Mouse (Mus musculus) ES-Bruce4 (cell line): Measurements from ENCODE around the gene Ptprs. TPM values are rescaled to one million over a fixed set of nuclear protein-coding genes. Genes with fewer than 3 reads are reported as not detected.
A peak's percentile ranks its signal among the peaks of the same experiment; 100 is the strongest.

Source experiments
- H3K27ac ChIP-seq: 2 replicates; pipeline ENCODE4 v1.5.1; 2012; ENCODE audit warnings: low read length, inconsistent platforms; ENCODE audit not compliant: insufficient read depth
- H3K27me3 ChIP-seq: 2 replicates; pipeline ENCODE4 v1.6.1; 2012; ENCODE audit warnings: mild to moderate bottlenecking, low read length, inconsistent platforms; ENCODE audit not compliant: control insufficient read depth, poor library complexity, insufficient read depth, severe bottlenecking
- H3K36me3 ChIP-seq: 2 replicates; pipeline ENCODE4 v1.6.1; 2012; ENCODE audit warnings: inconsistent platforms, mild to moderate bottlenecking, low read length, moderate library complexity; ENCODE audit not compliant: control insufficient read depth, poor library complexity, insufficient read depth, severe bottlenecking
- H3K4me1 ChIP-seq: one replicate; pipeline ENCODE4 v1.8.1; 2011; ENCODE audit warnings: low read length; ENCODE audit not compliant: control insufficient read depth, insufficient read depth
- H3K4me3 ChIP-seq: 2 replicates; pipeline ENCODE4 v1.5.1; 2011; ENCODE audit warnings: low read depth, mild to moderate bottlenecking, low read length
- H3K9ac ChIP-seq: 2 replicates; pipeline ENCODE4 v1.6.1; 2012; ENCODE audit warnings: low read depth, mild to moderate bottlenecking, inconsistent platforms; ENCODE audit not compliant: poor library complexity, severe bottlenecking
- H3K9me3 ChIP-seq: replicated peaks from 2 replicates; pipeline ENCODE4 v1.6.1; 2012; ENCODE audit warnings: mild to moderate bottlenecking, low read length, inconsistent platforms; ENCODE audit not compliant: control insufficient read depth, poor library complexity, insufficient read depth, severe bottlenecking
- CTCF ChIP-seq: IDR thresholded peaks from one replicate; pipeline ENCODE4 v1.8.1; 2011; ENCODE audit warnings: low read depth, low read length
- EP300 ChIP-seq: IDR thresholded peaks from 2 replicates; pipeline ENCODE4 v1.6.1; 2011; ENCODE audit warnings: low read depth, low read length; ENCODE audit not compliant: insufficient read depth
- POLR2A ChIP-seq: IDR thresholded peaks from one replicate; pipeline ENCODE4 v1.8.1; 2011; ENCODE audit warnings: low read length; ENCODE audit not compliant: insufficient read depth
- polyA plus RNA-seq: library from polyadenylated mRNA; stranded (reverse); fragments of >200 nt; gene quantifications from 2 replicates; pipeline ENCODE4 v1.2.4, GENCODE M21; 2011; ENCODE audit warnings: low read depth; ENCODE audit not compliant: missing spikeins, insufficient read depth, insufficient read length

Gene Ptprs
- polyA plus RNA-seq, 1 experiment = 159 TPM

- H3K27ac ChIP-seq = no peak overlapping the region
- no peaks in the 10 kb centered on the region for H3K9me3 ChIP-seq
- H3K9ac ChIP-seq = no peak overlapping the region
- H3K4me3 ChIP-seq = peak overlapping the region; percentile 62
- H3K36me3 ChIP-seq = no peaks in the 10 kb centered on the region
- H3K4me1 ChIP-seq = peaks cover 2% of the 10 kb centered on the region
- no peak for TF ChIP-seq CTCF
- no peaks in the 10 kb centered on the region for H3K27me3 ChIP-seq
These were observed 13.3 kb downstream of the Ptprs start for GRCm38 (mm10) chr17:56462835-56463455.

GRCm38 (mm10) chr17:56461771-56462743, 14.2 kb downstream of the Ptprs start:
- peak overlapping the region; percentile 50 for H3K9ac ChIP-seq
- H3K4me1 ChIP-seq = no peaks in the 10 kb centered on the region
- peak overlapping the region; percentile 71 for H3K4me3 ChIP-seq
- no peak overlapping the region for H3K27ac ChIP-seq
- H3K27me3 ChIP-seq = no peaks in the 10 kb centered on the region
- no peak for TF ChIP-seq CTCF
- TF ChIP-seq EP300 = no peak
- TF ChIP-seq POLR2A = no peak
- H3K9me3 ChIP-seq = no peaks in the 10 kb centered on the region
- H3K36me3 ChIP-seq = no peaks in the 10 kb centered on the region

- Histone ChIP-seq H3K27me3 (no peaks in the 10 kb centered on the region), H3K36me3 (no peaks in the 10 kb centered on the region), H3K9me3 (no peaks in the 10 kb centered on the region), H3K4me3 (no peak overlapping the region; the same call in 1 of the 2 replicates), H3K27ac (no peak overlapping the region), H3K4me1 (no peaks in the 10 kb centered on the region), H3K9ac (no peak overlapping the region)
- TF ChIP-seq EP300 = no peak
- no peak for TF ChIP-seq CTCF
- no peak for TF ChIP-seq POLR2A
These were observed 15.4 kb downstream of the Ptprs start for GRCm38 (mm10) chr17:56460876-56461275.

DNA sequence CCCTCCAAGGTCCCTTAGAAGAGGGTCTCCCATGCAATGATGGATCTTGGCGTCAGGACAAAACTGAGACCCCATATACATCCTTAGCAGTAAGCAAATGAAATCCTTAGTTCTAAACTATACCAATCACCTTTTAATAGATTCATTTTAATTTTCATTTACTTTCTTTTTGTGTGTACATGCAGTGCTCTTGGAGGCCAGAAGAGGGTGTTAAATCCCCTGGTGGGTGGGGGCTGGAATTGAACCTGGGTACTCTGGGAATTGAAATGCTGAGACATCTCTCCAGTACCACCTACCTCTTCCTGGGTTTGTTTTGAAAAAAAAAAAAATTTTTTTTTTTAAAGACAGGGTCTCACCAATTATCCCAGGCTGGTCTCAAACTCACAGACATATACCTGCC, 18.8 kb downstream of the Ptprs start:
- H3K4me1 ChIP-seq = no peaks in the 10 kb centered on the region
- H3K36me3 ChIP-seq = no peaks in the 10 kb centered on the region; the same call in 1 of the 2 replicates
- H3K9me3 ChIP-seq = no peaks in the 10 kb centered on the region

DNA sequence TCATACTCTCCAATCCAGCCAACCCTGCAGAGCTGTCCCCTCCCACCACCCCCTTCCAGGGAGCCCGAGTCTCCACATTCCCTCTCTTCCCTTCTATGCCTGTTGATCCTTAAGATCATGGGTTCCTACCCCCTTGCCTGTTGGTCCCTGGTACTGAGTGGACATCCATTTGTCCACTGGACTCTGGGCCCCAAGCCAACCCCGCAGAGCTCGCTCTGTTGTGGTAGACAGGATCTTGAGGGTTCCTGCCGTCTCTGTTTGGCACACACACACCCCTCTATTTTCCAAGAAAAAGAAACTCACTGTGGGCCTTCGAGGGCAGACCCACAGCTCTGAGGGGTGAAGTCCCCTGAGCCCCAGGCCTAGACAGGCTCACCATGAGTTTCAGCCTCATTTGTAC, 19.9 kb downstream of the Ptprs start:
- TF ChIP-seq CTCF (no peak), EP300 (no peak), POLR2A (no peak)
- Histone ChIP-seq H3K4me1 (no peaks in the 10 kb centered on the region), H3K27me3 (no peaks in the 10 kb centered on the region), H3K4me3 (no peak overlapping the region), H3K9me3 (no peaks in the 10 kb centered on the region), H3K27ac (no peak overlapping the region), H3K9ac (no peak overlapping the region), H3K36me3 (no peaks in the 10 kb centered on the region; the same call in 1 of the 2 replicates)

More for the DNA sequence above, 18.8 kb downstream of the Ptprs start:
- H3K9ac ChIP-seq = no peak overlapping the region
- no peak overlapping the region for H3K4me3 ChIP-seq
- no peak overlapping the region for H3K27ac ChIP-seq
- no peak for TF ChIP-seq POLR2A
- TF ChIP-seq EP300 = no peak
- no peak for TF ChIP-seq CTCF
- no peaks in the 10 kb centered on the region for H3K27me3 ChIP-seq

GRCm38 (mm10) chr17:56453689-56454088, 22.6 kb downstream of the Ptprs start:
- no peaks in the 10 kb centered on the region for H3K9me3 ChIP-seq
- H3K27me3 ChIP-seq = no peaks in the 10 kb centered on the region
- no peak overlapping the region for H3K27ac ChIP-seq
- TF ChIP-seq POLR2A (no peak), CTCF (no peak), EP300 (no peak)
- H3K9ac ChIP-seq = no peak overlapping the region
- H3K36me3 ChIP-seq = no peaks in the 10 kb centered on the region; the same call in 1 of the 2 replicates
- no peaks in the 10 kb centered on the region for H3K4me1 ChIP-seq
- H3K4me3 ChIP-seq = no peak overlapping the region
